Mouse (Mus musculus): ENCODE data around the gene Nabp1. TPM values are rescaled to one million over a fixed set of nuclear protein-coding genes. Genes with fewer than 3 reads are reported as not detected.
"Not testable (repeated sequence)": the region's sequence is repeated elsewhere in the genome, so short reads cannot be mapped to it uniquely, and the experiment has no call there.

Nabp1 gene
- total RNA-seq, 2 experiments from 2014 or later = 18.9 to 20.1 TPM

DNA sequence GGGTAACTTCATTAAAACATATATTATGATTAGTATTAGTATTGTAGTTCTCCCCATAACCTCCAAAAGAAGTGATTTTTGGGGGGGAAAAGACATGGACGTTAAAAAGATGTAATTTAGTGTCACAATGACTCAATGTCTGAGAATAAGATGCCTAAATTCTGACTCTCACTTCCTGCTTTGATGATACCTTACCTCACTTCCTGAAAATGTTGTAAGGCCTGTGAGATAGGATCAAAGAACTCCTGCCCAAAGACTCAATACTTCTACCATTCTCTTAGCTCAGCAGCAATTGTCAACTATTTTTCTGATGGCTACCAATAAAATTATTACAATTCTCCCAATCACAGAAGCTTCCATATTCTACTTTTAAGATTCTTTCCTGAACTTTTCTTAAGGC lies 1.8 kb downstream of the Nabp1 start:
- no peak for DNase-seq (ENCODE audit: low spot score in 2 of 2)
- Histone ChIP-seq H3K4me3 (no peak overlapping the region), H3K27ac (no peak overlapping the region)
- no peak for TF ChIP-seq CTCF (conservative IDR thresholded peaks at IDR 0.05)

DNA sequence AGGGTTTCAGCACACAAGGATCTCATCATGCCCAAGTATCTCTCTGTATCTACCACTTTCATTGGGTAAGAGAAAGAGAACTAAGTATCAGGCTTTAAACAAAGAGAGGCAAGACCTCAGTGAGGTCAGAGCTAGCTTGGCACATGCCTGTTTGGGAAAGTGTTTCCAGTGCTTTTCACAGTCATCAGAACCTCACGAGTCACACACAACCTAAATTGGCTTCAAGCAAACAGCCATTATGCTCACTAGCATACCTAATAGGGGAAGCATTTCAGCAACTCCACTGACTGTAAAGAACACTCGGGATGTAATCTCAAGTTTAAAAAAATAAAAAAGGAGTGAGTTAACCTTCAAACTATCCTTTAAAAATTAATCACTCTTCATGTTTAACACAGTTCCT lies 10.1 kb downstream of the Nabp1 start:
- DNase-seq (ENCODE audit: low spot score in 2 of 2) = no peak
- Histone ChIP-seq H3K4me3 (no peak overlapping the region), H3K27ac (no peak overlapping the region)
- no peak for TF ChIP-seq CTCF (conservative IDR thresholded peaks at IDR 0.05)

DNA sequence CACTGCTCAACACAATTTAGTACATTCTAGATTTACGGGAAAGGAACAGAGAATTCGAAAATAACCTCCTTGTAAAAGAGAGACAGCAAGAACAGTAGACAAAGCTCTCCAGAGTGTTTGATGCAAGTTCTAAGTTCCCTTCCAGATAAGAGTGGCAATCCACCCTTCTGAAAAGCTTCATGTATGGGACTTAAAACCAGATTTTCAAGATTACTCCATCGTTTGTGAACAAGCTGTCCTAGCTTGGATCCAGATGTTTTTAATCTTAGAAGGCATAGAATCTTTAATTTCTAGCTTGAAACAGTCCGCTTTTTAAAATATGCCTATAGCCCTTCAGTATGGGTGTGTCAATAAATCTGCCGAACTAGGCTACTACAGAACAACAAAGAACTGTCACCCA lies 11.0 kb downstream of the Nabp1 start:
- H3K27ac ChIP-seq = no peak overlapping the region
- DNase-seq (ENCODE audit: low spot score in 2 of 2) = no peak
- no peak overlapping the region for H3K4me3 ChIP-seq
- TF ChIP-seq CTCF (conservative IDR thresholded peaks at IDR 0.05) = no peak

DNA sequence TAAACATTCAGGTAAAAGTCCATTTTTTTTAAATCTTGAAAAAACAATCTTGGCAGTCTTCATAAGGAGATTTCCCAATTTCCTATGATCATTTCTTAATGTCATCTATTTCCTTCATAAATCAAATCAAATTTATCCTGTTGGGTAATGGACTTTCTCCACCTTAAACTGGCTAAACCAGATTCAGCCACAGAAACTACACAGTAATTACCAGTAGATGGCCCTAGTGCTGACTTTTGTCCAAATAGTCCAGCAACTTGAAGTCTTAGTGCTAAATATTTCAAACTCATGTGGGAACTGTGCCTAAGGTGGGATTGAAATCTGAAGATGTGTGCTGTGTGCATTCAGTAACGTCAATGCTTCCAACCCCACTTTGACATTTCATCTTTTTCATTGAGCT lies 11.8 kb downstream of the Nabp1 start:
- TF ChIP-seq CTCF (conservative IDR thresholded peaks at IDR 0.05) = peak; percentile 82
- no peak overlapping the region for H3K27ac ChIP-seq
- peak; percentile 17 to 18 for DNase-seq (ENCODE audit: low spot score in 2 of 2)
- no peak overlapping the region for H3K4me3 ChIP-seq

DNA sequence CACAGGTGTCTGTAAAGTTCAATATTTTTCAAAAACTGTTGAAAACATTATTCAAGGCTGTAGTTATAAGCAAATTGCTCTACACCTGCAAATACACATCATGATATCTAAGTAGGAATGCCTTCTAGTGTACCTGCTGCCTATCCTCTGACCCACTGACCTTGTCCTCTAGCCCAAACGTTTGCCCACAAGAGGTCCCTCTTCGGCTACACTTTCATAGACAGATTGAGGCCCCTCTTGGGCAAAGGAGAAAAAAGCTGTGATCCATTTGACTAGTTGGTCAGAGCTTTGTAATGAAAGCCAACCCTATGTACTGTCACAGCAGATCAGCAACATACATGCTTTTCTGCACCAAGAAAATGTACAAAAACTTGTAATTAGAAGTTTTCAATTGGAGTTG lies 12.9 kb downstream of the Nabp1 start:
- Histone ChIP-seq H3K4me3 (no peak overlapping the region), H3K27ac (no peak overlapping the region)
- DNase-seq (ENCODE audit: low spot score in 2 of 2) = no peak
- TF ChIP-seq CTCF (conservative IDR thresholded peaks at IDR 0.05) = no peak

DNA sequence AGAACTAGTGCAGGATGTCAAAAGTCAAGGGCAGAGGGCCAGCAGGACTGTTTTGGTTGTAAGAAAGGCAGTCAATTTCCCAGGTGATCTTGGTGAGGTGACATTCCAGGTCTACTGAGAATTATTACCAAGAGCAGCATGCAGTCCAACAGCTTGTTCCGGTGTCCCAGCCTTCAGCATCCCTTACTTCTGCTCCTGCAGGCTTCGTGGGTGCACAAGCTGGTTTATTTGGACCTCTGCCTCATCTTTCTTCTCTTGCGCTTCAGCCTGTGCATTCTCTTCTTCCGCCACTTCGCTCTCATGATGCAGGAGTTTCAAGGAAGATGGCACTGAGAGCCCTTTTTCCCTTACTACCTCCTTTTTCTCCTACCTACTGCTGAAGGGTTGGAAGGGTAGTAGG lies 15.2 kb downstream of the Nabp1 start:
- no peak for TF ChIP-seq CTCF (conservative IDR thresholded peaks at IDR 0.05)
- Histone ChIP-seq H3K4me3 (no peak overlapping the region), H3K27ac (no peak overlapping the region)
- DNase-seq (ENCODE audit: low spot score in 2 of 2) = peak; percentile 25 to 26

DNA sequence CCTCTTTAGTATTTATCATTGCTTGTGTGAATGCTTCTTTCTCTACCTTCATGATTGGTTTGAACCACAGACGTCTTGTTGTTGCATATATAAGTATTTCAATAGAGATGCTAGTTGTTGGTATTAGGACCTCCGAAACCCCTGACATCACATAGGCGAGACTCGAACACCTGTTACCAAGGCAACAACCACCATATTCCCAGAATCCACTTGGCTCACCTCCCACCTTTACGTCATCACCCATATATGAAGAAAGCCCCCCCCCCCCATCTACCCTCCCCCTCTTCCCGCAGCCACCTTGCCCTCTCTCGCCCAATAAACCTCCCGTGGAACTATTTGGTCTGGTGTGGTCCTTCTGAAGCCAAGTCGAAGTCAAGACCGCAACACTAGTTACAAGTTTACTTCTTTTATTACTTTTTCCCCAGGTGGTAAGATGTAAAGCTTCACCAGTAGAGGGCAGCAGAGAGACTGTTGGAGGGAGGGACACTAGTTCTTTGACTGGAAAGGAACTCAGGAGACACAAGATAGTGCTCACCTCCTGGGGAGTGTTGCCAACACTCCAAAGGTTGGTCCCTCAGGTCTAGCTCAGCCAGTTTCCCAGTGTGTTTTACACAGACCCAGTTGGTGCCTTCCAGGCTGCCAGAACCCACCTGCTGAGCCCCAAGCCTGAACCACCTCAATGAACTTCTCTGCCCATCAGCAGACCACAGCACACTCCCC lies 19.3 kb downstream of the Nabp1 start:
- Histone ChIP-seq H3K4me3 (no peak overlapping the region), H3K27ac (no peak overlapping the region)
- peak in 1 of 2 experiments; percentile 44 for DNase-seq (ENCODE audit: low spot score in 2 of 2)
- TF ChIP-seq CTCF (conservative IDR thresholded peaks at IDR 0.05) = peak; percentile 80

DNA sequence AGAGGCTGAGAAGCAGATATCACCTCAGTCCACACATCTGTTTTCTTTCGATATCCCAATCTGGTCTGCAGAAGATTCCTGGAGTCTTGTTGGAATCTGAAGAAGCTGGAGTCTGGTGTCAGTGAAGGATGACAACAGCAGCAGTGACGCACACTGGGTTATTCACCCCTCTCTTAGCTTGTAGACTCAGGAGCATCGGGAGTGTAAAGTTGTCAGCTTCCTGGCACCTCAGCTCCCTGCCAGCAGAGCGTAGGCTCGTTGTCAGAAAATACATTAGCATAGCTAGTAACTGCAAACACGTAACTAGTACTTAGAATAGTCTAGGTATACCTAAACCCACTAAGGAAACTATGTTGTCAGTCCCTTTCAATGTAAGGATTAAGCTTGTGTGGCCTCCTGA lies 20.1 kb downstream of the Nabp1 start:
- DNase-seq (ENCODE audit: low spot score in 2 of 2) = no peak
- H3K27ac ChIP-seq = no peak overlapping the region
- no peak overlapping the region for H3K4me3 ChIP-seq
- TF ChIP-seq CTCF (conservative IDR thresholded peaks at IDR 0.05) = no peak

DNA sequence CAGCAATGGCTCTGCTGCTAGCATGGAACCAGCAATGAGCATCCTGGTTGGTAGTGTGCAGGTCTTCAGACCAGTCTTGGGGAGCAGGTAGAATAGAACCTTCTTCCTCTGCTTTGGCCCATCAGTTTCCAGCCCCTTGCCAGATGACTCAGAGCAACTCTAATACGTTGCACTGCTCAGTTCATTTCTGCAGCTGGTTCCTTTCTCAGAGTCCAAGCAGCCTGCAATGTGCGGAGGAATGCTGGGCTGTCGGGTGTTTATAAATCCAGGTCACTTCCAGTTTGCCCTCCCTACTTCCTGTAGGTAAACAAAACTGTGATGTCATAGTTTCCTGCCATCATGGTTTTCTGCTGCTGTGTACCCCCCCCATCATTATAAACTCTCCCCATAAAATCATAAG lies 21.0 kb downstream of the Nabp1 start:
- Histone ChIP-seq H3K4me3 (no peak overlapping the region), H3K27ac (no peak overlapping the region)
- TF ChIP-seq CTCF (conservative IDR thresholded peaks at IDR 0.05) = no peak
- no peak for DNase-seq (ENCODE audit: low spot score in 2 of 2)

DNA sequence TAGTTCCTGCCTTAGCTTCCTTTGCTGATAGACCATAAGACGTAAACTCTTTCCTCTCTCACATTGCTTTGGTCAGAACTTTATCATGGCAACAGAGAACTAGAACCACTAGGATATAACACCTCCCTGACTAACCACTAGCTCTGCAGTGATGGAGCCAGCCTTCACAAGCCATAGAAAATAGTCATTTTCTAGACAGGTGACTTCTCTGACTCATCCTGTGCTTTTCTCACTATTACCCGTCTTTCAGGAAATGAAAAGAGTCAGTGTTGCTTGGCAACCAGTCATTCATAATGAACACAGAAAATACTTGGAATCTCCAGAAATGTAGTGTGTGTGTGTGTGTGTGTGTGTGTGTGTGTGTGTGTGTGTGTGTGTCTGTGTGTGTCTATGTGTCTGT lies 29.4 kb downstream of the Nabp1 start:
- DNase-seq (ENCODE audit: low spot score in 2 of 2) = no peak
- H3K4me3 ChIP-seq = no peak overlapping the region
- no peak overlapping the region for H3K27ac ChIP-seq
- TF ChIP-seq CTCF (conservative IDR thresholded peaks at IDR 0.05) = no peak

DNA sequence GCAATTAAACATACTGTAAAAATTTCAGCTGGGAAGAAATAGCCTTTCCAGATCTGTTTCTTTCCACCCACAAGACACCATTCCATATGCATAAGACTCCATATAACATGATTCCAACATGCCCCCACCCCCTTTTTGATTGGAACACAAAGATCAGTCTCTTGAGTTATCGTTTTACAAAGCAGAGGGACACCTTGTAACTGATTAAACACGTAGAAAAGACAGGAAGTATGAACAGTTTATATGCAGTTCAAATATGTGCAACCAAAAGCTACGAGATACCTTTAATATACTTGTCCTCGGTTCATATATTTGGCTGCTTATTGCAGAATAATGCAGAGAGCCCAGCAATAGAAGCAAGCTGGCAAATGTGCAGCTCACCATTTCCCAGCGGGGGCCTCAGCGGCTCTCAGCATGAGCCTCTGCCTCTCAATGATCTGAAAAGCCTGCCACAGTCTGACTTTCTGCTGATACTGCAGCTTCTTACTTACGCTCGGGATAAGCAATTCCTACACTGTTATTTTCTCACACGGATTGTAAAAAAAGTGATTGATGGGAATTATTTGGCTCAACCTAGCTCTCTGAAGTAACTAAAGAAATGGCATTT lies 32.3 kb downstream of the Nabp1 start:
- H3K4me3 ChIP-seq = no peak overlapping the region
- no peak overlapping the region for H3K27ac ChIP-seq
- peak; percentile 18 to 40 for DNase-seq (ENCODE audit: low spot score in 2 of 2)
- TF ChIP-seq CTCF (conservative IDR thresholded peaks at IDR 0.05) = peak; percentile 73

DNA sequence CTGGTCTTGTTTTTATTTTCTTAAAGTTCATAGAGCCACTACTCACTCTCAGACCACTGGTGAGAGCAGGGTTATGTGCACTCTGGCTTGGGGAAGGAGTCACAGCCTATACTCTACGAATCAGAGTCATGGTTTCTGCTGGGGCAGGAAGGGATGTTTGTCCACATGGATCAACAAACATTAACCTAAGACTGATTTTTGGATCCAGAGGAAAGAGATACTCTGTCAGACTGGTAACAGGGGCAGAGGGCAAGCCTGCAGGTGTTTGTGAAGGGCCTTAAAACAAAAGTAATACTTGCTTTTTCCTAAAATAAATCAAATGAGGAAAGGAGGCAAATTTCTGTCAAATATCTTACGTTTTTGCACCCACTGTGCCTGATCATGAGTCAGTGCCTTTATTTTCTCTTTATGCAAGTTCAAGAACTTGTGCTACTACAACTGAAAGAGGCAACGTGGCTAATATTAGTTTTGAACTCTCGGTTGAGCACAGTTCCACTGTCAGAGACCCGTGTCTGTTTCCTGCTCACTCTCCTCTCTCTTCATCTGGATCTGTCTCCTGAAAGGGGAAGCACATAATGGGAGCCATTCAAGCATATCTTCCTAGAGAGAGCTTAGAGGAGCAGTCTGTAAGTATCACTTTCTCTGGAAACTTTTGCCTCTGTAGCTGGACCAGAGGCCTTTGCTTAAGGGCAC lies 32.9 kb downstream of the Nabp1 start:
- no peak for TF ChIP-seq CTCF (conservative IDR thresholded peaks at IDR 0.05)
- Histone ChIP-seq H3K27ac (no peak overlapping the region), H3K4me3 (no peak overlapping the region)

DNA sequence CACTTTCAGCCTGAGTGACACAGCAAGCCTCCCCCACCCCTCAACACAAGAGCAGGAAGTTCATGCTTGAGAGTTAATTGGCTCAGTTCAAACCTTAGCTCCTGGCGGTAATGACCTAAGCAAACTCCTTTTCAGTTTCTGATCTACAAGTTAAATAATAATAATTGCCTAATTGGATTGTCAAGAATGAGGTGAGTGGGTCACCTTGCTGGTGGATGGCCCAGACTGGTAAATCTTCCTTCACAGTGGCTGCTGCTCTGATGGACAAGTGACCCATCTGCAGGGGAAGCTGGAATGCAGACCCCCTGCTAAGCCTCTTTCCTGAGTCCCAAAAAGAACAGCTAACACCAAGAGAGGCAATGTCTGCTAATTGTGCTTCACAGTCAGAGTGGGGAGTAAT lies 48.5 kb downstream of the Nabp1 start:
- H3K27ac ChIP-seq = no peak overlapping the region
- DNase-seq (ENCODE audit: low spot score in 2 of 2) = no peak
- TF ChIP-seq CTCF (conservative IDR thresholded peaks at IDR 0.05) = no peak
- H3K4me3 ChIP-seq = no peak overlapping the region

More for the DNA sequence above, 32.9 kb downstream of the Nabp1 start:
- DNase-seq (ENCODE audit: low spot score in 2 of 2) = no peak

DNA sequence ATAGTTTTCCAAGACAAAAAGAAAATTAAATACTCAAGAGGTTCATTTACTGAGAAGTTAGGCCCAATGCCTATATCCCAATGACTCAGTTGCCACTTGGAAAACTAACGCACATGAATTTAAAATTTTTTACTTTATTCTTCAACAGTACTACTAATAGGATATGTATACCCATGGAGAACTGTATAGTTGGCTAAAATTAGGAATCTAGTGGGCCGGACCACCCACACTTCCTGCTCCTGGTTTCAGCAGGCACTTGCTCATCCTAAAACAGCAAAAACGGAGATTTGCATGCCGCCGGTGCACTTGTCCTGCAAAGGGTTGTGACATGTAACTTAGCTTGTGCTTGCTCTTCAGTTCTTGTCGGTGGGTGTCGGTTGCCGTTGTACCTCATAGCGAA lies 51.9 kb downstream of the Nabp1 start:
- no peak overlapping the region for H3K27ac ChIP-seq
- TF ChIP-seq CTCF (conservative IDR thresholded peaks at IDR 0.05) = no peak
- no peak for DNase-seq (ENCODE audit: low spot score in 2 of 2)
- no peak overlapping the region for H3K4me3 ChIP-seq

DNA sequence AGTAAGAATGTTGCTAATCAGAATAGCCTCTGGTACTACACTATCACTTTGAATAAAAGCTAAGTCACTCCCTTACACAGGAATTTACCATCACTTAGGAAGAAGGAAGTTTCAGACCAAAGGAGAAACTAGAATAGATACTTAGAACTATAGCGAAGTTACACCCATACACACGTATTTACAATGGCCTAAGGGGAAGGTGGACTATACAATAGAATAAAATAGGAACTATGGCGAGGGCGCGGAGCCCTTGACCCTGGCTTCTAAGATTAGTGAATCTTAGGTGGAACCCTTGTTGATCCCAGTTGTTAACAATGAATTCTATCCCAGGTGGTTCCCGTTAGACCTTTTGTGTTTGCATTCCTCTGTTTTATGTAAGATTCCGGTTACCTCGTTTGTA lies 57.2 kb downstream of the Nabp1 start:
- DNase-seq (ENCODE audit: low spot score in 2 of 2); H3K27ac ChIP-seq; H3K4me3 ChIP-seq: not testable (repeated sequence)

Measured in layer of hippocampus, adult 2 months (tissue).